Mouse (Mus musculus) CH12.LX (cell line): ENCODE measurements around the gene Dhrs7.

Experiments used
- CTCF ChIP-seq, 2 experiments: IDR thresholded peaks in 1 of 2; conservative IDR thresholded peaks in 1 of 2; 2 replicates each; pipeline ENCODE4 v1.5.1; 2011 to 2012; ENCODE audit warnings: low read depth in 2 of 2, low read length in 2 of 2, improper control_type of control experiment in 1 of 2, inconsistent platforms in 1 of 2, mild to moderate bottlenecking in 1 of 2, moderate library complexity in 1 of 2
- ELF1 ChIP-seq: IDR thresholded peaks from 2 replicates; pipeline ENCODE4 v1.6.1; 2014; ENCODE audit warnings: low read depth, mild to moderate bottlenecking, inconsistent platforms, low read length, improper control_type of control experiment
- EP300 ChIP-seq: IDR thresholded peaks from 2 replicates; pipeline ENCODE4 v1.6.1; 2011; ENCODE audit warnings: low read length, improper control_type of control experiment
- MAX ChIP-seq: IDR thresholded peaks from 2 replicates; pipeline ENCODE4 v1.6.1; 2011; ENCODE audit warnings: low read length, improper control_type of control experiment
- MAZ ChIP-seq: IDR thresholded peaks from 2 replicates; pipeline ENCODE4 v1.6.1; 2012; ENCODE audit warnings: low read depth, mild to moderate bottlenecking, inconsistent platforms, low read length, improper control_type of control experiment, moderate library complexity
- MEF2A ChIP-seq: IDR thresholded peaks from 2 replicates; pipeline ENCODE4 v1.6.1; 2014; ENCODE audit warnings: low read depth, mild to moderate bottlenecking, inconsistent platforms, low read length, improper control_type of control experiment, borderline replicate concordance
- MXI1 ChIP-seq: IDR thresholded peaks from 2 replicates; pipeline ENCODE4 v1.6.1; 2011; ENCODE audit warnings: mild to moderate bottlenecking, low read depth, low read length, improper control_type of control experiment
- MYC ChIP-seq: IDR thresholded peaks from 2 replicates; pipeline ENCODE4 v1.6.1; 2011; ENCODE audit warnings: low read depth, mild to moderate bottlenecking, improper control_type of control experiment, low read length
- POLR2A ChIP-seq: IDR thresholded peaks from 2 replicates; pipeline ENCODE4 v1.6.1; 2011; ENCODE audit warnings: low read depth, mild to moderate bottlenecking, improper control_type of control experiment, low read length
- RCOR1 ChIP-seq: conservative IDR thresholded peaks from 2 replicates; pipeline ENCODE4 v1.6.1; 2012; ENCODE audit warnings: low read depth, mild to moderate bottlenecking, inconsistent platforms, low read length, improper control_type of control experiment
- ZC3H11A ChIP-seq: IDR thresholded peaks from 2 replicates; pipeline ENCODE4 v1.6.1; 2012; ENCODE audit warnings: low read depth, mild to moderate bottlenecking, inconsistent platforms, low read length, improper control_type of control experiment

GRCm38 (mm10) chr12:72638025-72638424 lies 26.7 kb downstream of the Dhrs7 start:
- no peak for TF ChIP-seq CTCF (conservative IDR thresholded peaks at IDR 0.05 in 1 of 2, IDR thresholded peaks at IDR 0.05 in 1 of 2; ENCODE audit: low read depth in 2 of 2, low read length in 2 of 2)
- TF ChIP-seq POLR2A, result no peak
- no peak for TF ChIP-seq ZC3H11A
- TF ChIP-seq RCOR1, result no peak
- TF ChIP-seq ELF1, result no peak
- no peak for TF ChIP-seq EP300
- TF ChIP-seq MAX, result no peak
- TF ChIP-seq MXI1, result no peak
- no peak for TF ChIP-seq MAZ
- no peak for TF ChIP-seq MYC
- TF ChIP-seq MEF2A, result no peak
